Mouse (Mus musculus): Measurements from ENCODE around the gene Jdp2.

Jdp2 gene

GRCm38 (mm10) chr12:85682328-85682727, 83.5 kb downstream of the Jdp2 start:
- in situ Hi-C loops (cut with MboI; ENCODE audit: unreplicated experiment in 2 of 2), result no loop called here

- in situ Hi-C loops (cut with MboI; ENCODE audit: unreplicated experiment in 2 of 2), result no loop called here
Observed at GRCm38 (mm10) chr12:85684411-85685275, 85.8 kb downstream of the Jdp2 start.

- in situ Hi-C loops (cut with MboI; ENCODE audit: unreplicated experiment in 2 of 2), result no loop called here
Observed at GRCm38 (mm10) chr12:85686466-85687216, 87.8 kb downstream of the Jdp2 start, which contains the start of gene Batf. Gene Batf (plus strand): TSS chr12:85686669.

GRCm38 (mm10) chr12:85687217-85687533, 88.3 kb downstream of the Jdp2 start:
- in situ Hi-C loops (cut with MboI; ENCODE audit: unreplicated experiment in 2 of 2), result no loop called here

GRCm38 (mm10) chr12:85687846-85688245, 89.0 kb downstream of the Jdp2 start:
- in situ Hi-C loops (cut with MboI; ENCODE audit: unreplicated experiment in 2 of 2), result no loop called here
